Mouse (Mus musculus): ENCODE data around the gene Tax1bp1. TPM values are rescaled to one million over a fixed set of nuclear protein-coding genes. Genes with fewer than 3 reads are reported as not detected.

The Tax1bp1 gene
- total RNA-seq, 2 experiments from 2014 or later: 115 to 127 TPM

DNA sequence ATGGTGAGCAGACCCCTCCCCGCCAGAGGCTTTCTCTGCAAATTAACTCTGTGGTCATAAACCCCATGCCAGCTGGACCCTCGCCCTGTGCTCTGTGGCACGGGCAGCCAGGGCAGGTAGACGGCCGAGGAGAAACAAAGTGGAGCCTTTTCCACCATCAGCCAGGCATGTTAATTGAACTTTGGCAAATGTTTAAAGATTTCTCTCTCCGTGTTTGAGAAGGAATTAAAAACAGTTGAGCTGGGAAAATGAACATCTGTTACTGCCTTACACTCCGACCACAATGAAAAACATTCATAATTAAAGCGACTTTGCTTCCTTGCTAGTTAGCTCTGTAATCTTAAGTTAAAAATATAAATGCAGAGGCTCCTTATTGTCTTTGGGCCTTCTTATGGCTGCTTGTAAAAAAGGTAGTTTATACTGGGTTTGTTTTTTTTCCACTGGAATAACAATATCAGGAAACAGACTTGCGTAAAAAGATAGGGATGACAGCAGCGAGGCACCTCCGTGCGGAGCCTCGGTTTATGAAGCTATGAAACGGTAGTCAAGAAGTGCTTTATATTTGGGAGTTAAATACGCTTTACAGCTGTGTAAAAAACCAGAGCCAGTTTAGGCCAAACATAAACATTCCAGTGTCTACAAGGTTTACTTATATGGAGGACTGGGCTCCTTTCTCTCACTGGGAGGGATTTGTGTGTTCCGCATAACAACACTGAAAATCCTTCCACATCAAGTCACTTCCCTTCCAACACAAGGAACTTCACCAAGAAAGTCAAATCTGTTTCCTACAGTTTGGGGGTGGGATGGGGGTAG lies 81.7 kb downstream of the Tax1bp1 start:
- no peak for DNase-seq
- intact Hi-C loops (cut with DNase I): no loop called here

DNA sequence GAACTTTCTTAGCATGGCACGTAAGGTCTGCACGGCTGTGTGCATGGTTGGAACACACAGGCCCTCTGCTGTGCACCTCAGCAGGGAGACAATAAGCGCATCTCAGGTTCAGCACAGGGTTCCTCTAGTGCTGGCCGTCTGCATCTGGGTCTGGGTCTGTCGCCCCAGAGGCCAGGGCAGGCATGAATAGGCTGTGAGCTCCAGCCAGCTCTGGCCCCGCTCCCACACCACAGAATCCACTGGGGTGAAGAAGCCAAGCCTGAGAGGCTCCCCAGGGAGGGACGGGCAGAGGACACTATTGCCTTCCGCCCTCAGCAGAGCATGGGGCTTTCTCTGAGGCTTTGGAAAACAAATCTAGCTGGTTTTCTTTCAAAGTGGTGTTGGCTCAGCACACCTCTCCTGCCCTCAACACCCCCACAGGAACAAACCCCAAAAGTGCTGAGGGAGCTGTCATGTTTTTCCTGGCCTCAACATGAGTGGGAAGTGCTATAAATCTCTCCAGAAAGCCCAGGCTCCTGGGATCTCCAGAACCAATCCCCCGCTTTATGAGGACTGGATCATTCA lies 82.6 kb downstream of the Tax1bp1 start:
- intact Hi-C loops (cut with DNase I): no loop called here
- DNase-seq: peak; percentile 24 to 40

DNA sequence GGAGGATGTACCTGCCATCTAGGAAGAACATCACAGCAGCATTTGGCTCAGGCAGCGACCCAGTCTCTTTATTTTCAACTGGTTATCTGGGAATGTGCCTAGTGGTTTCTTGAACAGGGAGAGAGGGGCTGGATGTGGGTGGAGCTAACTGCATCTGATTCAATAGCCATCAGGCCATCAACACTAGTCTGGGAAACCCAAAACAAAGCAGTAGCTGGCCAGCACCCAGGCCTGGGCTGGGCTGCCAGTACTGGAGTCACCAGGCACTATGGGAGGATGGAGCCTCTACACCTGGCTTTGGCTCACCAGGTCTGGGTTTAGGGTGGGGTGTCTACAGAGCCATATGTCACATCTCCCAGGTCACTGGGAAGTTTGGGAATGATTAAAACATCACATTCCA lies 83.2 kb downstream of the Tax1bp1 start:
- intact Hi-C loops (cut with DNase I): no loop called here
- peak in 1 of 2 experiments; percentile 48 for DNase-seq

DNA sequence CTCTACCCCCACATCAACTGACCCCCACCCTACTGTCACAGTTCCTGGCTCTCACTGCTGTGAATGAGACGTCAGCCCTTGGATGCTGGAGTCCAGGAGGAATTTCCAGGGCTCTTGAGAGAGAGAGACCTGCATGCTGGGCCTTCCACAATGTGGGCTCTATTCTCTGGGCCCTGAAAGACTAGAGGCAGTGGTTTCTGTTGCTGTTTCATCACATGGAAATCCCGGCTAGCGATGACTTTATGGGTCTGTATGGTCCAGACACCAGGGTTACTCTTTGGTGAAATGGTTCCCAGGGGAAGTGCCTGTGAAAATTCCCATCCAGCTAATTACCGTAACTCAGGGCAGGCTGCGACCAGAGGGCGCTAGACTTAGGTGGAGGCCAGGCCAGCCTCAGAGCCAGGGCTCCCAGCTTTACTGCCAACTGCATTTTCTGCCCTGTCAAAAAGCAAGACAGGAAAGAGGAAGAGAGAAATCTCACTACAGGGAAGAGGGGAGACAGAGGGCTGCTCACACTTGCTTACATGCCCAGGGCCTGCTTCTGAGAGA lies 83.8 kb downstream of the Tax1bp1 start:
- peak in 1 of 2 experiments; percentile 24 for DNase-seq
- intact Hi-C loops (cut with DNase I): no loop called here

DNA sequence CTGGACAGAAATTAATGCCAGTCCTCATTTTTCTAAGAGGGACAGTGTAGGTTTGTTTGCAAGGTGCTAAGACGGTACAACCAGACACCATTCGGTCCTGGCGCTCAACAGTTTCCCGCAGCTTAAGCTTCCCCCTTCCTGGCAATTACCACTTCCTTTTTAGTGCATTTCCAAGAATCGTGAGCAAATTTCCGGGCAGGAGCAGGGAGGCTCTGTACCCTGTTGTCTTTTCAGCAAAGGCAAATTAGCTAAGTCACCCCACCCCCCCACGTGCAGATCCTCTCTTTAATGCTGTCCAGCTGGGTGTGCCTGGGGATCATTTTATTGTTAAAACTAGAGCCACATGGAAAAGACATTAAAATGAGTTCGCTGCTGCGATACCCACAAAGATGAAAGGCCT lies 88.7 kb downstream of the Tax1bp1 start:
- DNase-seq: peak; percentile 39 to 44
- intact Hi-C loops (cut with DNase I): no loop called here

DNA sequence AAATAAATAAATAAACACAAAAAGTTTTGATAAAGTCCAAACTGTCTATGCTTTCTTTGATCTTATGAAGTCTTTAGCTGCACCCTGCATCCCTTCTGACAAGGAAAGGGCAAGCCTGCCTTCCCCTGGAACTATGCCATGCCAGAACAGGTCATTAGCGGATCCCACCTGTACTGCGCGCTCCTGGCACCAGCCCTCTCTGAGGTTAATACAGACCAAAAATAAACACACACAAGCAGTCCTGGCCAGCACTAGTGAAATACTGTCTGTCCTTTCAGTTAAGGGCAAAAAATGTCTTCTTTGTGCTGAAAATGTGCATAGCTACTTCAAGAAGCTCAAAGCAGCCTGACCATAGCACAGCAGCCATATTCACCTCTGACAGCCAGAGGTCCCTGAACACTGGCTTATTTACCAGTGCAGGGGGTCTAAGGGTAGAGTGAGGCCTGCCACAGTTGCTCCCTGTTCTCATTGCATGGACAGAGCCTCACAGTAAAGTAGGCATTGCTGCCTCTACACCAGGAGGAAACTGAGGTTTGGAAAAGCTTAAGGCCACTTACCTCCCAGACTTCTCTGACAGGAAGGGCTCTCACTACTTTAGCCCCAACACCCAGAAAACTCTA lies 91.8 kb downstream of the Tax1bp1 start:
- no peak for DNase-seq
- intact Hi-C loops (cut with DNase I): no loop called here

Other genes starting within 250 kb of the Tax1bp1 start
- 100 to 1,000 TPM; 188 to 192 TPM for gene Hibadh, start 73.3 kb upstream of the Tax1bp1 start, total RNA-seq (2021)

All from heart, postnatal 14 days (tissue).